Mouse (Mus musculus): ENCODE data around the gene Pde8b.
"Not testable (repeated sequence)": the region's sequence is repeated elsewhere in the genome, so short reads cannot be mapped to it uniquely, and the experiment has no call there.

Gene Pde8b

DNA sequence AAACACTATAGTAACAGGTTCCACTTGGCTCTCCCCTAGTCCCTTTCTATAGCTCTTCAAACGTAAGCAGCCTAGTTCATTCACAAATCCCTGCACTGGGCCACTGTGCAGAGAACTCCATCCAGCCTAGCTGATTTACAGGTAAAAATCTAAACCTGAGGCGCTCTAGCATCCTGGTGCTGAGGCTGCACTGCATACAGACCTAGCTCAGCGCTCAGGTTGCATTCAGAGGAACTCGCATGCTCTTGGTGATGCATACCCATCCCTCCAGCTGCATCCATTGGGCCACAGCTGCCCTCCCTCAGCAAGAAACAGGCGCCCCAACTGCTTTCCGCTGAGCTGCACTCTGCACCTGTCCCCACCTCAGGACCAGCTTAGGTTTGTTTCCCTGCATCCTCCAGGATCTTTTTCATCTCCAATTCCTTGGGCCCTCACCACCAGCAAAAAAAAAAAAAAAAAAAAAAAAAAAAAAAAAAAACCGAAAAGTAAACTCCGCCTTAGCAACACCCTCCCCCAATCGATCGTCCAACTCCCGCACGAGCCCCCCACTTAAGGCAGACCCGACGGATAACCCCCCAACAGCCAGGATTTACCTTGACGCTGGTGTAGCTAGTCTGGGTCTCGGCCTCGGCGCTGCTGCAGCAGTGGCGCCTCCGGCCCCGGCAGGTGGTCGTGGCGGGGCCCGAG is 28.1 kb downstream of the Pde8b start:
- peak in 1 of 2 experiments; percentile 14 for DNase-seq (ENCODE audit: low spot score in 2 of 2)

DNA sequence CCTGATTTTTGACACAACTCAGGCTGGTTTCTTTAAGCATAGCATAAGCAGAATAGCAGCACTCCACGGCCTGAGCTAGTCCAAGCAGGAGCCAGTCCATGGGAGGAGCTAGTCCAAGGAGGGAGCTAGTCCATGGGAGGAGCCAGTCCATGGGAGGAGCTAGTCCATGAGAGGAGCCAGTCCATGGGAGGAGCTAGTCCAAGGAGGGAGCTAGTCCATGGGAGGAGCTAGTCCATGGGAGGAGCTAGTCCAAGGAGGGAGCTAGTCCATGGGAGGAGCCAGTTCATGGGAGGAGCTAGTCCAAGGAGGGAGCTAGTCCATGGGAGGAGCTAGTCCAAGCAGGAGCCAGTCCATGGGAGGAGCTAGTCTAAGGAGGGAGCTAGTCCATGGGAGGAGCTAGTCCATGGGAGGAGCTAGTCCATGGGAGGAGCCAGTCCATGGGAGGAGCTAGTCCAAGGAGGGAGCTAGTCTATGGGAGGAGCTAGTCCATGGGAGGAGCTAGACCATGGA is 34.4 kb downstream of the Pde8b start:
- DNase-seq (ENCODE audit: low spot score in 2 of 2) = not testable (repeated sequence)

DNA sequence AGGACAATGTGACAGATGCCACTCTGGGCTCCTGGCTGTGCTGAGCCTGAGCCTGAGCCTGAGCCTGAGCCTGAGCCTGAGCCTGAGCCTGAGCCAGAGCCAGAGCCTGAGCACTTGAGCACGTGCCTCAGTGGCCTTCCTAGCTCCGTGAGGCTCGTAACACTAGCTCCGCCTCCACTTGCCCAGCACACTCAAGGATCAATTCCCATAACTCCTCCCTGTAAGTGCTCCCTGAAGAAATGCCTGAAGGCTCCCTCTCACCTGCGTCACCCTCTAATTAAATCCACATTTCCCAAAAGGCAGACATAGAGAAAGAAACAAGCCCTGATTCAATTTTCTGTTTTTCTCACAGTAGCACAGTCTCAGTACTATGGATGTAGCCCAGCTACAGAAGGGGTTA is 37.8 kb downstream of the Pde8b start:
- DNase-seq (ENCODE audit: low spot score in 2 of 2) = no peak

DNA sequence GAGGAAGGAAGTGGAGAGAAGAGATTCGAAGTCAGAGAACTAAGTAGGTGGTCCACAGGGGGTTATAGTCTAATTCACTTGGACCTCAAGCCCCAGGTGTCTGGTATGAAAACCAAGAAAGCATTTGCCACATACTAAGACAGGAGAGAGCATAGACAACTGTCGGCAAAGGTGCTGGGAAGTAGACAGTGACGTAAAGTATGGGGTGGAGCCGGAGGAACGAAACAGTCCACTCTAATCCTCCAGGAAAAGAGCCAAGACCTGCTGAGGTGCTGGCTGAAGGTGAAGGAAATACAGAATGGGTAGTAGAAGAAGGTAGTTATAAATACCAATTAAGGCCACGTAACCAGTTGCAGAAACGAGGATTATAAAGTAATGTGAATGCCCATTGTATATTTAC is 42.8 kb downstream of the Pde8b start:
- DNase-seq (ENCODE audit: low spot score in 2 of 2) = not testable (repeated sequence)

DNA sequence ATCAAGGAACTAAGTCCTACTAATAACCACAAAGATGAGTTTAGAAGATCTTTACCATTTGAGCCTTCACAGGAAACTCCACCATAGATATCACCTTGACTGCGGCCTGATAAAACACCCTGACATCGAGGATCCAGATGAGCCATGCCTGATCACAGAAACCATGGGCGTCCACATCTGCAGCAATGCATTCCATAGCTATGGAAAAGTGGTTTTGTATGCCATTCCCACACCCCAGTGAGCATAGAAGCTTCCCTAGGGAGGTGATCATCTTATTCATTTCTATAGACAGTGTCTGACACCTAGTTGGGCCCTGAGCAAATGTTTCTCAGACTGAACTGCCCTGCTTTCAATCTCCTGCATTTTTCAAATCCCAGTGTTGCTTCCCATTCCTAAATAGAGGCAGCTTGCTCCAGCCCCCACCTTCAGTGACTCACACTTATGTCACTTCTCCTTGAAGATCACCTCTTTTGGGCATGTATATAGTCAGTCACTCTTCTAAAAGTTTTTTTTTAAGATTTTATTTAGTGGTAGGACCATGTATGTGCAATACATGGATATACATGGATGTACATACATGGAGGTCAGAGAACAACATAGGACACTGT is 47.9 kb downstream of the Pde8b start:
- DNase-seq (ENCODE audit: low spot score in 2 of 2) = no peak

DNA sequence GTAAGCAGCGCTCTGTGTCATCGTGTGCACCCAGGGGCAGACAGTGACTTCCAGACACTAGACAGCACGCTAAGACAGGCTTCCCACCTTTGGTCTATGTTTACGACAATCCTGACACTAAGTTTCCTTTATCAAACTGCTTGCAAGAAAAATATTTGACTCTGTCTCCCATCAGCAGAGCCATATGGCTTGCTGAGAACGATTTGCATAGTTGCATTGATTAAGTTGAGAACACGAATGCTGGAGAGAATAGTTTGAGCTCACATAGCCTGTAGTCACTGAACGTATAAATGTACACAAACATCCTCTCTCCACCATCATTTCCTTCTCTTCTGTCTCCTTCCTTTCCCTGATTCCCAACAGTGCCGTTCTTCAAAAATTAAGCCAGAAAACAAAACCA is 49.3 kb downstream of the Pde8b start:
- no peak for DNase-seq (ENCODE audit: low spot score in 2 of 2)

DNA sequence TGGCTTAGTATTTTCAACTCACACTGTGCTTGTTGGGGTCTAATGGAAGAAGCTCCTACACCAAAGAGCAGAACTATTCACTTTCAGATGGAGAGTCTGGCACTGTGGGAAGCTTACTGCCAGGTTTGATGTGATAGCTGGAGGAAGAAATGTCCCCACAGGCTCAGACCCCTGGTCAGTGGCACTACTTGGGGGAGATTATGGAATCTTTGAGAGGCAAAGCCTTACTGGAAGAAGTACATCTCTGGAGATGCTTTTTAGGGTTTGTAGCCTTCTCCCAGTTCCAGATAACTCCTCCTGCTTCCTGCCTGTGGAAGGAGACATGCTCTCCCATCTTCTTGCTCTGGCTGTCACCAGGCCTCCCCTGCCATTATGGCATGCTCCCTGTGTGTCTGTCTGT is 50.1 kb downstream of the Pde8b start:
- no peak for DNase-seq (ENCODE audit: low spot score in 2 of 2)

DNA sequence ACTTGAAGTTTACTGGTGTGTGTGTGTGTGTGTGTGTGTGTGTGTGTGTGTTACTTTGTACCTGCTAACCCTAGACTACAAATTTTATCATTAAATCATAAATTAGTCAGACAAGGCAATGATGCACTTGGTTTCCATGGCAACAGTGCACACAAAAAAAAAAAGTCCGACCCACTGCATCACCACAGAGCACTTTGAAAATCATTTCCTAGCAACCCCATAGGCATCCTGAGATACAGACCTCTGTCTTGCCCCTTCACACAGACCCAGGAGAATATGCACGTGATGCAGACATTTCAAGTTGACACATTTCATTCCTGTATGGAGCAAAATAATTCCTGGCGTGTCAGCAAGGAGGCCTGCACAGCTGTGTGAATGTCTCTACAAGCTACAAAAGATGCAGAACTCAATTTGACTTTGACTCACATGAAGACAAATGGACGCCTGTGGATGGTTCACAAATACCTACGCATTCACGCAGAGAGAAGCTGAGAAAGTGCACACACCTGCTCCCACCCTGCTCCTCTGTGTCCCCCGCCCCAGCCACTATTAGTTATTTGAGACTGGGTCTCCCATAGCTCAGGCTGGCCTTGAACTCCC is 53.9 kb downstream of the Pde8b start:
- no peak for DNase-seq (ENCODE audit: low spot score in 2 of 2)

DNA sequence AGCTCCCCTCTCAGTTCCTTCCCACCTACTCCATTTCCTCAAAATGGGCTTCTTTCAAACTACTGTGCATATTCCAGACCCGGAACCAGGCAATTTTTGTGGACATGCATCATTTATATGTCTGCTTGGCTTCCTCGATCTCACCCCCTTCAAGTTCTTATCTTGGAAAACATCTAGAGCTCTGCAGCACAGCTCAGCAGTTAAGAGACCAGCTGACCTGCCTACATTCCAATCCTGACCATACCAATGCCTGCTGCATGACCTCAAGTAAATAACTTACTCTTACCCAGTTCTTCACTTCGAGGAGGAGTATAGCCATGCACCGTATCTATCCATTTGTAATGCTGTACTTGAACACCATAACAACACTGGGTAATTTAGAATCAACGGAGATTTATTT is 58.2 kb downstream of the Pde8b start:
- DNase-seq (ENCODE audit: low spot score in 2 of 2) = no peak

DNA sequence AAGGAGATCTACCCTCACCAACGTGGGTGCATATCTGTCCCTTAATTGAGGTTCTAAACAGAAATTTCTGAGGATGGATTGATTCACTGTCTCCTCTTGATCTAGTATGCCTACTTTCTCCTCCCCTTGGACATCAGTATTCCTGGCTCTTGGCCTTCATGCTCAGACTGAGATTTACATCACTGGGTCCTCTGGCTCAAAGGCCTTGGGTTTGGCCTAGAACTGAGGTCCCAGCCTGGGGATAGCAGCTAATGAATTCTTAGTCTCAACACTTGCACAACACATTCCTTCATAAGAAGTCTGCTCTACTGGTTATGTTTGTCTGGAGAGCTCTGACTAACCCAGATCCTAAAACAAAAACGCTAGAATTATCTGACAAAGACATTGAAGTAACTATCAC is 61.0 kb downstream of the Pde8b start:
- DNase-seq (ENCODE audit: low spot score in 2 of 2) = no peak

DNA sequence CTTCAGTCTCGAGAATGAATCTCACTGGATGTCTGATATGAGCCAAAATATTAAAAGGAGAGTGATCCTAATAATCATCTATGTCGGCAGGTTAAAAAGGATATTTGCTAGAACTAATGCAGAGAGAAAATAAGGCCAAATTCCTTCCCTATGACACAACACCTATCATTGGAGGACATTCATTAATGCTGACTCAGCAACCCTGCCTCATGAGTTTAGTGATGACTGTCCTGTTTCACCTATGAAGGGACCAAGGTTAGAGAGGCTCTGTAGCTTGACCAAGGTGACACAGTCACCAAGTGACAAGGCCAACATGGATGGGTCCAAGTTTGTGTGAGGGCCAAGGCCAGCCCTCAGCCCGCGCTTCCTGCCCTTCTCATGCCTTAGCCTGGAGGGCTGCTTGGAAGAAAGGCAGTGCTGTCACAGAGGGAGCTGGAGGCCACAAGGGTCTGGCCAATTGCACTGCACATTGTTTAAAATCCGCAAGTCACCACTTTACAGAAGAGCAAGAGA is 62.9 kb downstream of the Pde8b start:
- no peak for DNase-seq (ENCODE audit: low spot score in 2 of 2)

DNA sequence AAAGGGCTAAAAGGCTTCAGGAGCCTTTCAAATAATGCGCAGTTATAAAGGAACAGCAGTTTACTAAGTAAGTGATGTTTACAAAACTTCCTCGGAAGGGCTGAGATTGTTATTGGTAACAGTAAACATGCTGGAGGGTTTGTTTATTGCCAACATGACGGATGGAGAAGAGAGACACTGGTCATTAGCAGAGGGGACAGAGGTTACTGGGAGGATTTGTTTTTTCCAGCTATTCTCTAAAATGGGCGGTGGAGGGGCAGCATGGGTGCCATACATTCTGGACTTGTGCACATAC is 63.4 kb downstream of the Pde8b start:
- no peak for DNase-seq (ENCODE audit: low spot score in 2 of 2)

DNA sequence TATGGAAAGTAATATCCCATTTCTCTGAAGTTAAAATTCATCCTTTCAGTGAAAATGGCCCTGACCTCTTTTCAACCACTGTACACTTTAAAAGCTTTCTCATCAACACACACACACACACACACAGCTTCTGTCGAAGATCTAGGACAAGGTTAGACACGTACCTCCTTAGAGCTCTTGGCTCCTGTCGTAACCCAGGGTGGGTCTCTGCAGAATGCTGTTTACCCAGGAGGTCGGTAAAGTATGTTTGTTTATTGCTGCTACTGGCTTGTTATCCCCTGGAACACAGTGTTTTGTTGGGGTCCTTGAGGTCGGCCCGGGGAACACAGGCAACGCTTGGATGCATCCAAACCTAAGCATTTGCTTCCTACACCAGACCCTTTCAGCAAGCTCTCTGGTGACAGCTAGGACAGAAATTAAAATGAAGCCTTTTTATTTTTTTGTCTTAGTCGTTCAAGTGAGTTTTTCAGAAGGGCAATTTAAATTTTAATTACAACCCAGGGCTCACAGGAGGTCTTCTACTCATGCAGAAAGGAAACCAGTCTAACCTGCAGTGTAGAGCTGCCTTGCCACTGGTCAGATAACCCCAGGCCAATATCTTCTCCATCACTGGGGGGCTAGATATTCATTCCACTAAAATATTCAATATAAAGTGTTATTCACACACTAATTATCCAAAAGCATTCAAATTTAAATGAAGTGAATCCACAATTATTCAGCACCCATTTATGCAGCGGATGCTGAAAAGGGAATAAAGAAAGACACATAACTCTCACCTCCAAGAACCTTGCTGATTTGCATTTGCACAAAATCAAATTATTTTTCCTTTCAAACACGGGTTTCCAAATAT is 64.0 kb downstream of the Pde8b start:
- no peak for DNase-seq (ENCODE audit: low spot score in 2 of 2)

DNA sequence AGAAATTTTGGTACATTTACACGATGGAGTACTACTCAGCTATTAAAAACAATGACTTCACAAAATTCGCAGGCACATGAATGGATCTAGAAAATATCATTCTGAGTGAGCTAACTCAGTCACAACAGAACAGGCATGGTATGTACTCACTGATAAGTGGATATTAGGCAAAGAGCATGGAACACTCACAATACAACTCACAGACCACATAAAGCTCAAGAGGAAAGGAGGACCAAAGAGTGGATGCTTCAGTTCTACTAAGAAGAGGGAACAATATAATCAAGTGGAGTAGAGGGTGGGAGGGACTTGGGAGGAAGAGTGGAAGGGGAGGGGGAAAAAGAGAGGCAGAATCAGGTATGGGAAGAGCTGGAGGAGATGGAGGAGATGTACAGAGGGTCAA is 66.5 kb downstream of the Pde8b start:
- DNase-seq (ENCODE audit: low spot score in 2 of 2) = no peak

DNA sequence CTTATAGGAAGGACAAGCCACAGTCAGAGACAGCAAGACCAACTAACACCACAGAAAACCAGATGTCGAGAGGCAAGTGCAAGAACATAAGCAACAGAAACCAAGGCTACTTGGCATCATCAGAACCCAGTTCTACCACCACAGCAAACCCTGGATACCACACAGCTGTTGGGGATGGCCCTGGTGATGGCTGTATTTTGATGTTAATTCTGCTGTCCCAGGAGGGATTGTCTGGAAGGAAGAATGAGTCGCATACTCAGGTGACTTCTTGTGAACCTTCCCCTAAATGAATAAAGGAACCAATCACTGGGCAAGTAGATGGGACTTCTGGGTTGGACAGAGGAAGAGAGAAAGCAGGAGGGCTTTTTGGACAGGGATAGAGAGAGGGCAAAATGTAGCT is 69.9 kb downstream of the Pde8b start:
- no peak for DNase-seq (ENCODE audit: low spot score in 2 of 2)

DNA sequence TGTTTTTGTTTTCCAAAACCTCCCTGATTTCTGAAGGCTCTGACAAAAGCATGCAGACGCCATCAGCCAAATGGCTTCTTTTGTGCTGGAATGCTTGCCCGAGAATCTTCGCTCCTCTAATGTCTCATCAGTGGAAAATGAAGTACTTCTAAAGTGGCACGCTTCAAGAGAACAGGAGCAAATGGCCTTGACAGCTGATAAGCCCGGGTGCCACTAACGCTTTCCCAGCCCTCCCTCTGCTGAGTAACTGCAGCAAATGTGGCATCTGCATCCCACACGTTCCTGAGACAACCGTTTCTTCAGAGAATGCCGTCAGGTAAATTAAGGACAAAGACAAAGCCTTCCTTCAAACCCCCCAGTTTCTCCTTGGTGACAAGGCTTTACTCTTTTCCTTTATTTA is 72.8 kb downstream of the Pde8b start:
- DNase-seq (ENCODE audit: low spot score in 2 of 2) = peak in 1 of 2 experiments; percentile 25

DNA sequence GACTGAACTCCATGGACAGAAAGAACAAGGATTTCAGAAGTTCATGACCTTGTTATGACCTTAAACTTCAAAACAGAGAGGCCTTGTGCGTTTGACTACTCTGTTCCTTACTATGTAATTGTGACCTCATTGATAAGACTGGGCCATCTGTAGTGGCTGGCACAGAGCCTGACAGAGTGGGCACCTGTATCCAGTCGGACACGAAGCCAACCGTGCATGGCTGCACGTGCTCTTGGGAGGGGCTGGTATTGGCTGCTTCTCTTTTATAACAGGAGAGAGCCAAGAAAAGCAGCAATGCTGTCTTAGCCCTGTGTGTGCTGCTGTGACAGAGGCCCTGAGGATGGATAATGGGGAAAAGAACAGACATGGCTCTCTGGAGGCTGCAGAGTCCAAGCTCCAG is 73.7 kb downstream of the Pde8b start:
- DNase-seq (ENCODE audit: low spot score in 2 of 2) = no peak

DNA sequence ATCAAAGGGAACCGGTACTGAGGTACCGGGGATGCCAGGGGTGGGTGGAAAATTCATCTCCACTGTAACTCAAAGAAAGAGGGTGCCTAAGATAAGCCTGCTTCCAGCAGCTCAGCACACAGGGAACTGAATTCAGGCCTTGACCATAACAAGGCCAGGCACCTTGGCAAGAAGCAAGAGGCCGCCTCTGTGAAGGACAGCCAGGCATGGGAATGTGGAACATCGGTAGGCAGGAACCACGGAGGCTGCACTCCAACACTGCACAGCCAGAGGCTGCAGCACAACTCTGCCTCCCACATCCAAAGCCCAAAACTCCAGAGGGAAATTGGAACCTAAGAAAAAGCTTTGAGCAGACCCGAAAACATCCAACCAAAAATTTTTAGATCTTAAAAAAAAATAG is 75.9 kb downstream of the Pde8b start:
- peak in 1 of 2 experiments; percentile 19 for DNase-seq (ENCODE audit: low spot score in 2 of 2)

DNA sequence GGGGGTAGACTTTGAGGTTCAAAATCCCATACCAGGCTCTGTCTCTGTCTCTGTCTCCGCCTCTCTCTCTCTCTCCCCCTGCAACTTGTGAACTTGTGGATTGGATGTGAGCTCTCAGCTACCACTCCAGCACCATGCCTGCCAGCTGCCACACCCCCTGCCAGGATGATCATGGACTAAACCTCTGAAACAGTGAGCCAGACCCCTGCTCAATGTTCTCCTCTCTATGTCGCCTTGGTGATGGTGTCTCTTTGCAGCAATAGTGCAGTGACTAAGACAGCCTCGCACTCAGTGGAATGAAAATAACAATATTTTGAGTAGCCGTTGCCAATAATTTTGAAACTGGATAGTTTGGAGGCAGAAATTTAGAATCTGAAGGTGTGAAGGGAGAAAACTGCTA is 77.8 kb downstream of the Pde8b start:
- no peak for DNase-seq (ENCODE audit: low spot score in 2 of 2)

DNA sequence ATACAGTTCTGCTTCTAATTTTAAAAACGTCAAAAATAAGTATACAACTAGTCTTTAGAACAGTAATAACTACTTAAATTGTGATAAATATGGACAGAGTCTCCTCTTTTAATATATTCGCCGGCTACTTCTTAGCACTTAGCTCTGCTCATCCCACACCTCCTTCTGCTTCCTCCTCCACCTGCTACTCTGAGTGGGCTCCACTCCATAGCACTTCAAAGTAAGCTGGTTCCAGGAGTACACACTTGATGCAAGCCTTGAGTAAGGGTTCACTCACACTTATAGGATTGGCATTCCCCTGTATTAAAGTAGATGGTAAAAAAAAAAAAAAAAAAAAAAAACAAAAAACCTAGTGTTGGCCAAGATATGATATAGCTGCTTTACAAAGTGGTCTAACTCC is 89.9 kb downstream of the Pde8b start:
- no peak for DNase-seq (ENCODE audit: low spot score in 2 of 2)

DNA sequence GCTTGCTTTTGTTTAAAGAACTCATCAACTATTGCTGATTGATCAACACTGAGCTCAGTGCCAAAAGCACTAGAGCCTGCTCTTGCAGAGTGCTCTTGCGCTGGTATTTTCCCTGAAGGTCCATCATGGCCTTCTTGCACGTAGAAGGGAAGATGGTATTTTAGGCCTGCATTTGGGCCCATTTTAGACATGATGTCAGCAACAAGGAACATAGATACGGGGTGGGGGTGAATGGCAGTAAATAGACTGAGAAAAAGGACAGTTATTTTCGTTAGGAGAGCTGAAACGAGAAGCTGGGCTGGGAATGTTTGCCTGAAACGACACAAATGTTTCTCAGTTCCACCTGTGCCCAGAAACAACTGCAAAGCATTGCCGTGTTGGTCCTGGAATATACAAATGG is 91.2 kb downstream of the Pde8b start:
- DNase-seq (ENCODE audit: low spot score in 2 of 2) = no peak

DNA sequence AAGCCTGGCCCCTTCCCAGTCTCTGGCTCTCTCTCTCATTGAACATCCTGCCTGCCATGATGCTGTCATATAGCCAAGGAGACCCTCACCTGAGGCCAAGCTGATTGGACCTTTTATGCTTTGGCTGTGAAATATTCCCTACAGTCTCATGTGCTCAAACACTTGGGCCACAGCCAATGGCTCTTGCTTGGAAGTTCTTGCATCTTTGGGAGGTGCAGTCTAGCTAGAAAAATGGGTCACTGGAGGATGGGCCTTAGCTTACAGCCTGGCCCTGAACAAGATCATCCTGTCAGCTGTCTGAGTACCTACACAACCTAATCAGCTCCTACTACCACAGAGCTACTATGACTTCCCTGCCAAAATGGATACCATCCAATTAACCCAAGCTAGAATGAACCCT is 105.4 kb downstream of the Pde8b start:
- no peak for DNase-seq (ENCODE audit: low spot score in 2 of 2)
